Mouse (Mus musculus) lung, postnatal 10 days (tissue): ENCODE measurements around the gene Tars2.

ENCODE experiments used
- DNase-seq: peaks from one replicate; pipeline ENCODE4 v3.0.0; 2021

Gene Tars2

GRCm38 (mm10) chr3:95734092-95734702 lies 25.8 kb downstream of the Tars2 start:
- no peak for DNase-seq

- DNase-seq, result peak; percentile 88
These were observed 27.1 kb downstream of the Tars2 start for GRCm38 (mm10) chr3:95732744-95733521.

GRCm38 (mm10) chr3:95732297-95732696 lies 27.7 kb downstream of the Tars2 start:
- no peak for DNase-seq

- DNase-seq, result no peak
These were observed 28.2 kb downstream of the Tars2 start for GRCm38 (mm10) chr3:95731802-95732201.

- no peak for DNase-seq
These were observed 29.6 kb downstream of the Tars2 start for GRCm38 (mm10) chr3:95730431-95730830.

GRCm38 (mm10) chr3:95728906-95729305 lies 31.1 kb downstream of the Tars2 start:
- DNase-seq, result peak; percentile 37

GRCm38 (mm10) chr3:95726696-95727358 lies 33.2 kb downstream of the Tars2 start:
- no peak for DNase-seq

GRCm38 (mm10) chr3:95725863-95726262 lies 34.1 kb downstream of the Tars2 start:
- no peak for DNase-seq

- no peak for DNase-seq
These were observed 37.6 kb downstream of the Tars2 start for GRCm38 (mm10) chr3:95722386-95722785.

- no peak for DNase-seq
These were observed 41.9 kb downstream of the Tars2 start for GRCm38 (mm10) chr3:95718153-95718552.

- DNase-seq, result no peak
These were observed 43.9 kb downstream of the Tars2 start for GRCm38 (mm10) chr3:95716075-95716474.

- no peak for DNase-seq
These were observed 50.0 kb downstream of the Tars2 start for GRCm38 (mm10) chr3:95709967-95710366.

- DNase-seq, result no peak
These were observed 51.0 kb downstream of the Tars2 start for GRCm38 (mm10) chr3:95709044-95709443.

- no peak for DNase-seq
These were observed 52.5 kb downstream of the Tars2 start for GRCm38 (mm10) chr3:95707497-95707896.

- no peak for DNase-seq
These were observed 53.7 kb downstream of the Tars2 start for GRCm38 (mm10) chr3:95706273-95706672.

- DNase-seq, result no peak
These were observed 55.4 kb downstream of the Tars2 start for GRCm38 (mm10) chr3:95704612-95705011.

- DNase-seq, result no peak
These were observed 56.7 kb downstream of the Tars2 start for GRCm38 (mm10) chr3:95703276-95703675.

- DNase-seq, result peak; percentile 94
These were observed 58.0 kb downstream of the Tars2 start for GRCm38 (mm10) chr3:95701877-95702540.

GRCm38 (mm10) chr3:95701085-95701484 lies 58.9 kb downstream of the Tars2 start:
- DNase-seq, result no peak

- DNase-seq, result peak; percentile 60
These were observed 59.7 kb downstream of the Tars2 start for GRCm38 (mm10) chr3:95700233-95700681.

- DNase-seq, result no peak
These were observed 61.7 kb downstream of the Tars2 start for GRCm38 (mm10) chr3:95698286-95698685.

- no peak for DNase-seq
These were observed 63.6 kb downstream of the Tars2 start for GRCm38 (mm10) chr3:95696360-95696759.

GRCm38 (mm10) chr3:95695796-95696195 lies 64.2 kb downstream of the Tars2 start:
- DNase-seq, result no peak
